In genomic region chr13:99592596-99593242, GRCm38 (mm10) we compare ENCODE assay signal across 9 mouse cellular contexts.
DNase-seq lines count a peak whose midpoint lies in the region; ATAC-seq and TF ChIP-seq lines count a peak whose summit lies in the region.
"Had no signal": no experiment of that assay in that cellular context is flagged by ENCODE, and none has a peak within 500 bp of the region (broad histone marks: within the 10 kb centered on the region; RNA-seq: fewer than 3 reads in every experiment).

No protein-coding gene starts in this region.

- WGBS in cerebellum, adult 2 months = 56% methylated on average over 15 of the region's 15 CpGs

- no peaks in the 10 kb centered on the region for H3K27me3 ChIP-seq in cerebellum, adult 2 months (ENCODE audit: control insufficient read depth, insufficient read depth, low read length)

- peaks cover under 1% of the 10 kb centered on the region for H3K4me1 ChIP-seq in cerebellum, adult 2 months (ENCODE audit: control insufficient read depth, insufficient read depth, low read length)

- H3K27ac ChIP-seq in cerebellum, adult 2 months (ENCODE audit: insufficient read depth, low read length) = no peak overlapping the region

- peak; percentile 55 to 70 for DNase-seq in cerebellum, adult 2 months
- DNase-seq in left cerebral cortex, postnatal 25 days (ENCODE audit: low spot score in 2 of 2) = peak; percentile 34 to 78
- DNase-seq in left cerebral cortex, adult 11 months (ENCODE audit: low spot score) = no peak
- peak; percentile 28 for DNase-seq in brain, embryonic 14.5 days (ENCODE audit: low read depth)
- DNase-seq in kidney, adult 8-10 months = peak; percentile 32 to 50
- DNase-seq in lung, adult 18-20 months = peak; percentile 51 to 72

- no peak for TF ChIP-seq POLR2A in cerebellum, adult 2 months (IDR thresholded peaks at IDR 0.05; ENCODE audit: borderline replicate concordance, insufficient read depth, low read length)
- TF ChIP-seq POLR2A in brain, embryonic 14.5 days (IDR thresholded peaks at IDR 0.05; ENCODE audit: borderline replicate concordance, extremely low read depth, insufficient read depth, insufficient read length, poor library complexity, severe bottlenecking) = no peak

- ATAC-seq in cerebellum, adult (ENCODE audit: insufficient number of reproducible peaks, low FRiP score, low TSS enrichment) = no peak
- no peak for ATAC-seq in monocyte, adult 5-6 weeks (replicated peaks; ENCODE audit: insufficient number of reproducible peaks, low FRiP score, low TSS enrichment, poor library complexity, severe bottlenecking)

- no peak for TF ChIP-seq CTCF in cerebellum, adult 2 months (IDR thresholded peaks at IDR 0.05; ENCODE audit: borderline replicate concordance, insufficient read depth, low read depth, low read length)
- no peak for TF ChIP-seq CTCF in brain, embryonic 14.5 days (IDR thresholded peaks at IDR 0.05; ENCODE audit: borderline replicate concordance, extremely low read depth, insufficient read depth, insufficient read length)

- intact Hi-C loops in left cerebral cortex, postnatal 25 days (cut with DNase I) = no loop called here

- no peak overlapping the region for H3K4me3 ChIP-seq in cerebellum, adult 2 months (replicated peaks; ENCODE audit: insufficient read depth, low read depth, low read length)
- H3K4me3 ChIP-seq: myocyte had no signal
